Mouse (Mus musculus): Measurements from ENCODE around the gene Nek7. TPM values are rescaled to one million over a fixed set of nuclear protein-coding genes. Genes with fewer than 3 reads are reported as not detected.

The Nek7 gene
- polyA plus RNA-seq, 1 experiment from 2014 or later: 8.0 TPM

DNA sequence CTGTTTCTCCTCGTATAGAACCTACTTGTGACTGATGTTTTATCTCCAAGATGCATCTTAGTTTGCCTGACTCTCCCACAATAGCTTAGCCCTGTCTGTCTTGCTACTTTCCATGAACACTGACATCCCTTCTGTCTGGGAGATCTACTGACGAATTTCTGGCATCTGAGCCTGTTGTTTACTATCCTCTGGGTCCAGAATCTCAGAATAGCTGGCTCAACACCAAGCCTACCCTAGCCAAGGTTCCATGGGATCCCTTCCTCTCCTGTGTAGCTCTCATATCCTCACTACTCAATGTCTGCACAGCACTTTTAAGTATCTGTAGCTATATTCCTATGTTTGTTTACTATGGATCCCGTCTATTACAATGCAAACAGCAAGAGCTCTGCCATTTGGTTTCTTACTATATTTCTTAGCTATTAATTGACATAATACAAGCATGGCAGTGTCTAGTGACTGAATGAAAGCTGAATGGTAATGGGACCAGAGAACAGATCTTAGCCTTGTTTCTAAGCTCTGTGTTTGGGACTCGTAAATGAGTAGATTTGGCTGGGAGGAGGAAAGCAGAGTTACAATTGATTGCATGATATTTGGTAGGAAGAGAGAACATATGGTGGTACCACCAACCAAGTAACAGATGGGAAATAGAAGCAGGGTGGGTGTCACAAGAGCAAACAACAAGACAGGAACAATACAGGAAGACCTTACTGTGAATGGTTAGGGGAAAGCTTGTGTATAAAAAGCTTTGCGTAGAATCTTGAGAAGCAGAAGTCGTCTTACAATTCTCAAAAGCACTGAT, 51.3 kb downstream of the Nek7 start:
- H3K4me2 ChIP-seq (ENCODE audit: low read depth, low read length): no peak overlapping the region
- no peak for ATAC-seq (ENCODE audit: low read depth)
- no peaks in the 10 kb centered on the region for H3K9me3 ChIP-seq (ENCODE audit: control insufficient read depth, low read length)
- 80% methylated on average over 6 of the region's 6 CpGs for WGBS
- no peaks in the 10 kb centered on the region for H3K27me3 ChIP-seq (ENCODE audit: control insufficient read depth, insufficient read depth, low read length)
- H3K36me3 ChIP-seq (ENCODE audit: control insufficient read depth, insufficient read depth, low read length): no peaks in the 10 kb centered on the region
- H3K27ac ChIP-seq (ENCODE audit: low read depth, low read length): no peak overlapping the region
- no peaks in the 10 kb centered on the region for H3K4me1 ChIP-seq (ENCODE audit: control insufficient read depth, insufficient read depth, low read length)
- no peak overlapping the region for H3K4me3 ChIP-seq (ENCODE audit: low read depth, low read length)
- H3K9ac ChIP-seq (replicated peaks; ENCODE audit: low read depth, low read length): no peak overlapping the region

DNA sequence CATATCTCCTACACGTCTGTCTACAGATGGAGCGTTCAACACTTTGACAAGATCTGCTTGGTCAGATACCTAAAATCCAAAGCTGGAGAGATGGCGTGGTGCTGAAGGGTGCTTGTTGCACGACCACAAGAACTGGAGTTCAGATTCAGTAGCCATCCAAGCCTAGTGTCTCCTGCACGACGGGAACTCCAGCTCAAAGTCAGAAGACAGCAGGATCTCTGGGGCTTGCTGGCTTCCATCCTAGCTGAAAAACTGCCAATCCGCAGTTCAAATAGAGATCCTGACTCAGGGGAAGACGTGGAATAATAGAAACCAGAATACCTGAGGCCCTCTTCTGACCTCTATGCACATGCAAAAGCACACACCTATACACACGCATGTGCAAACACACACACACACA, 52.0 kb downstream of the Nek7 start:
- Histone ChIP-seq H3K27ac (ENCODE audit: low read depth, low read length) (no peak overlapping the region), H3K4me1 (ENCODE audit: control insufficient read depth, insufficient read depth, low read length) (no peaks in the 10 kb centered on the region), H3K36me3 (ENCODE audit: control insufficient read depth, insufficient read depth, low read length) (no peaks in the 10 kb centered on the region), H3K9me3 (ENCODE audit: control insufficient read depth, low read length) (no peaks in the 10 kb centered on the region), H3K9ac (replicated peaks; ENCODE audit: low read depth, low read length) (no peak overlapping the region), H3K4me2 (ENCODE audit: low read depth, low read length) (no peak overlapping the region), H3K27me3 (ENCODE audit: control insufficient read depth, insufficient read depth, low read length) (no peaks in the 10 kb centered on the region), H3K4me3 (ENCODE audit: low read depth, low read length) (no peak overlapping the region)
- WGBS: 91% methylated on average over 9 of the region's 9 CpGs
- no peak for ATAC-seq (ENCODE audit: low read depth)

DNA sequence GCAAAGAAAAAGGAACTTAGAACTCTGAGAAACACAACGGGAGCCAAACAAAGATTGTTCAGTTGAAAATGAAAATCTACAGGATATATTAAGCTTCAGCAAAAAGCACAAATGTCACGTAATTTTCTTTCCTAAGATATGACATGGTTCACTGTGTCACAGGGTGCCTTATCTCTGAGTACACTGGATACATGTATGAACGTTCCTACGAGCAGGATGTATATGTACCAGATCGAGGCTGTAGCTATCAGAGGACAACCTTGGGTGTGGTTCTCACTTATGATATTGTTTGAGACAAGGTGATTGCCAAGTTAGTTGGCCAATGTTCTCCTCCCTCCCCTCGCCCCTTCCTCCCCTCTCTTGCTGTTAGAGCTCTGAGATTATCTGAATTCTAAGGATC, 55.3 kb downstream of the Nek7 start:
- H3K36me3 ChIP-seq (ENCODE audit: control insufficient read depth, insufficient read depth, low read length): no peaks in the 10 kb centered on the region
- H3K9me3 ChIP-seq (ENCODE audit: control insufficient read depth, low read length): no peaks in the 10 kb centered on the region
- H3K4me1 ChIP-seq (ENCODE audit: control insufficient read depth, insufficient read depth, low read length): peaks cover under 1% of the 10 kb centered on the region; the same call in 1 of the 2 replicates
- H3K27ac ChIP-seq (ENCODE audit: low read depth, low read length): no peak overlapping the region
- no peak overlapping the region for H3K4me3 ChIP-seq (ENCODE audit: low read depth, low read length)
- no peak overlapping the region for H3K9ac ChIP-seq (replicated peaks; ENCODE audit: low read depth, low read length)
- ATAC-seq (ENCODE audit: low read depth): no peak
- H3K27me3 ChIP-seq (ENCODE audit: control insufficient read depth, insufficient read depth, low read length): no peaks in the 10 kb centered on the region
- H3K4me2 ChIP-seq (ENCODE audit: low read depth, low read length): no peak overlapping the region
- WGBS: 93% methylated on average over 6 of the region's 6 CpGs

DNA sequence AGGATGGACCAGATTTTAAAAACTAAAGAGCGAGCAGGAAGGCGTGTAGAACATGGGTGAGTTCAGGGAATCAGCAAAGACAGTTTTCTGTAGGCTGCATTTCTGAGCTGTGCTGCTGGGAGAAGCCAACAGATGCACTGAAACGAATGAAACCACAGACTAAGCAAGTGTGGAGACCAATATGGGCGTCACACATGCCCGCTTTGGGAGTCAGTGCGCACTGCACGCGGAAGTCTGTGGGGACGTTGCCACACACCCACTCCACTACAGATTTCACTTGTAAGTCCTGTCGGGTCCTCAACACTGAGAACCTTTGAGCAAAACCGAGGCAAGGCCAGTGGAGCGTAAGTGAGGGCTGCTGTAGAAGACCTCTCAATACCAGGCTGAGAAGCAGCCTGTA, 59.2 kb downstream of the Nek7 start:
- H3K27me3 ChIP-seq (ENCODE audit: control insufficient read depth, insufficient read depth, low read length): no peaks in the 10 kb centered on the region
- no peak overlapping the region for H3K27ac ChIP-seq (ENCODE audit: low read depth, low read length)
- H3K4me3 ChIP-seq (ENCODE audit: low read depth, low read length): no peak overlapping the region
- no peak overlapping the region for H3K4me2 ChIP-seq (ENCODE audit: low read depth, low read length)
- 94% methylated on average over 12 of the region's 12 CpGs for WGBS
- H3K4me1 ChIP-seq (ENCODE audit: control insufficient read depth, insufficient read depth, low read length): peaks cover 5% of the 10 kb centered on the region; the same call in 1 of the 2 replicates
- H3K9ac ChIP-seq (replicated peaks; ENCODE audit: low read depth, low read length): no peak overlapping the region
- H3K9me3 ChIP-seq (ENCODE audit: control insufficient read depth, low read length): no peaks in the 10 kb centered on the region
- H3K36me3 ChIP-seq (ENCODE audit: control insufficient read depth, insufficient read depth, low read length): no peaks in the 10 kb centered on the region
- ATAC-seq (ENCODE audit: low read depth): no peak

DNA sequence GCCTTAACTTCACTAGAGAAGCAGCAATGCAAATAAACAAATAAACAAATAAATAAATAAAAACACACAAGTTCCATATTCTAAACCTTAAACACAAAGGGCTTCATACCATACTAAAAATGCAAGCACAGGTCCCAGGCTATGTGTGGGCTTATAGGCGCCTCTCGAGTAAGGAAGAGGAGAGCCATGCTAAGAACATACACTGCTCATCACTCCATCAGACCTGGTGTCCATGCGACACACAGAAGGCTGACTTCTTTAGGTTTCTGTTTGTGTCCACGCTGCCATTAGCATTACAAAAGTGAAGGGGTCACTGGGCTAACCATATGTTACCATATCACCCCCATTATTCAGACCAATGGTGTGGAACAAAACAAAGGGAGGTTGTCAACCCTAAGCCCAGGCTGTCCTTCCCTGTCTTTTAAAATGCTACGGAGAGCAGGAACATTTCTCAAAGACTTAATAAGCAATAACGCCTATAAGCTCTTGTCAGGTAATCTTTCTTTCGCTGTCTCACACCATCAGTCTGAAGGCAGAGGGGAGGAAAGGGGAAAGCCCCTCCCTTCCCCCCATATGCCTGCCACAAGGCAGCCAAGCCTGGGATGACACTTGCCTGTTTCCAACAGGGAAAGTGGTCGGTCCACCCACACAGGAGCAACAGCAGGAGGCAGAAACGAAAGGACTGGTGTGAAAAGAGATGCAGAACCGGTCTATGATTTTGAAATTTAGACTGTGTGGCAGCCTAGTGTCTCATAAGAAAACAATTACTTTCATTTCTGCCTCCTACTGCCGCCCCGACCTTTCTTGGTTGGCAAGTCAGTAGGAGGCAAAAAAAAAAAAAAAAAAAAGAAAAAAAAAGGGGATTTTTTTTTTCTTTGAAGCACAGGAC, 60.5 kb downstream of the Nek7 start:
- Histone ChIP-seq H3K9me3 (ENCODE audit: control insufficient read depth, low read length) (no peaks in the 10 kb centered on the region), H3K4me2 (ENCODE audit: low read depth, low read length) (no peak overlapping the region; the same call in 1 of the 2 replicates), H3K9ac (replicated peaks; ENCODE audit: low read depth, low read length) (no peak overlapping the region), H3K27me3 (ENCODE audit: control insufficient read depth, insufficient read depth, low read length) (no peaks in the 10 kb centered on the region), H3K27ac (ENCODE audit: low read depth, low read length) (no peak overlapping the region), H3K4me3 (ENCODE audit: low read depth, low read length) (no peak overlapping the region), H3K36me3 (ENCODE audit: control insufficient read depth, insufficient read depth, low read length) (no peaks in the 10 kb centered on the region), H3K4me1 (ENCODE audit: control insufficient read depth, insufficient read depth, low read length) (peaks cover 5% of the 10 kb centered on the region; the same call in 1 of the 2 replicates)
- peak; percentile 44; the same call in 1 of the 2 replicates for ATAC-seq (ENCODE audit: low read depth)
- 23% methylated on average over 12 of the region's 12 CpGs for WGBS

DNA sequence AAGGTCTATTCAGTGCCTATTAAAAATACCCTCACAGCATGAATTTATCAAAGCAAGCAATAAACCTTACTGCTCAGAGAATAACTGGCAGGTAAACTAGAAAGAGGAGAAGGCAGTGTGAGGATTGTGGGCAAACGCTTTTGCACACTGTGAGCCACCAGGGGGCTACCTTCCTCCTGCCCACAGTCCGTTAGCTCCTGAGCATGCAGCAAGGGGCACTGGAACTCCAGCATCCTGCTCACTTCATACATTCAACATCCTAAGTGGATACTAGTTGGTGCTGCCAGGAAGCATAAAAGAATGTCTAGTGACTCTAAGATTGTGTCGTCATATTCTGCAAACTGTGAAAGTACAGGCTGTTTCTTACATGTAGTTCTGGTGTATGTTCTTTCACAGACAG, 61.6 kb downstream of the Nek7 start:
- no peak for ATAC-seq (ENCODE audit: low read depth)

DNA sequence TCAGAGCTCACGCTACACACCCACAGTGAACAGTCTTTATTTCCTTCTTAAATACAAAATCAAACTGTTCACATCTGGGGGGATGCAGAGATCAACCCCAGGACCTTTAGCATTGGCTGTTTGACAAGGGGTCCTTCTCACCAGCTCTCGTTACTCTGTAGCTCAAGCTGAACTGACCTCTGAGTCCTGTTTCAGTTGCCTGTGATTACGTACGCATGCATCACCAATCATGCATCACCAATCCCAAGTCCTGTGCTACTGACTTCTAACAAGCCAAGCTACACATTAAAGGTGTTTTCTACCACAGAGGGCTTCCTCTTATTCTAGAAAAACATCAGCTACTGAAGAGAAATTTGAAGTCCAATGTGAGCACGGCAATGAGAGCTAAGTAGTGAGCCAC, 65.0 kb downstream of the Nek7 start:
- Histone ChIP-seq H3K4me3 (ENCODE audit: low read depth, low read length) (no peak overlapping the region), H3K27me3 (ENCODE audit: control insufficient read depth, insufficient read depth, low read length) (no peaks in the 10 kb centered on the region), H3K27ac (ENCODE audit: low read depth, low read length) (no peak overlapping the region), H3K4me2 (ENCODE audit: low read depth, low read length) (no peak overlapping the region), H3K9me3 (ENCODE audit: control insufficient read depth, low read length) (no peaks in the 10 kb centered on the region), H3K4me1 (ENCODE audit: control insufficient read depth, insufficient read depth, low read length) (peaks cover 5% of the 10 kb centered on the region; the same call in 1 of the 2 replicates), H3K36me3 (ENCODE audit: control insufficient read depth, insufficient read depth, low read length) (no peaks in the 10 kb centered on the region), H3K9ac (replicated peaks; ENCODE audit: low read depth, low read length) (no peak overlapping the region)
- no peak for ATAC-seq (ENCODE audit: low read depth)
- WGBS: 94% methylated on average over 5 of the region's 5 CpGs

More for the DNA sequence above, 61.6 kb downstream of the Nek7 start:
- peaks cover 5% of the 10 kb centered on the region; the same call in 1 of the 2 replicates for H3K4me1 ChIP-seq (ENCODE audit: control insufficient read depth, insufficient read depth, low read length)
- no peak overlapping the region for H3K4me2 ChIP-seq (ENCODE audit: low read depth, low read length)
- no peak overlapping the region for H3K9ac ChIP-seq (replicated peaks; ENCODE audit: low read depth, low read length)
- no peaks in the 10 kb centered on the region for H3K9me3 ChIP-seq (ENCODE audit: control insufficient read depth, low read length)
- H3K27ac ChIP-seq (ENCODE audit: low read depth, low read length): no peak overlapping the region
- no peak overlapping the region for H3K4me3 ChIP-seq (ENCODE audit: low read depth, low read length)
- WGBS: 69% methylated on average over 3 of the region's 3 CpGs
- no peaks in the 10 kb centered on the region for H3K36me3 ChIP-seq (ENCODE audit: control insufficient read depth, insufficient read depth, low read length)
- no peaks in the 10 kb centered on the region for H3K27me3 ChIP-seq (ENCODE audit: control insufficient read depth, insufficient read depth, low read length)

DNA sequence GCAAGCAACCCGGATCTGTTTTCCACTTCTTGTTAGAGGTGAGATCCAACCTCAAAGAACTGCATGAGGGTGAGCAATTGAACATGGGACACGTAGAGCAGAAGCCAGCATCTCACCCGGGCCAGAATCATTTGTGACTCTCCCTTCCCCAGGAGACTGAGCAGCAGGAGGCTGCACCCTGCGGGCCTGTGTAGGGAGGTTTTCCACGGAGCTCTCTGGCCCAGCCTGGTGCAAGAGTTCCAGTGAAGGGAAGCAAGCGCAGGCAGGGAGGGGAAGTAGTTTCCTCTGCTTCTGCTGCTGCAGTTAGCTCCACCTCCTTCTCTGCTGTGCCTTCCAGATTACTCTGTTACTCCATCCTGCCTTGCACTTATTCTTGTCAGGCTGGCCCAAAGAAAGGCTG, 69.8 kb downstream of the Nek7 start:
- H3K4me3 ChIP-seq (ENCODE audit: low read depth, low read length): no peak overlapping the region
- H3K9ac ChIP-seq (replicated peaks; ENCODE audit: low read depth, low read length): no peak overlapping the region
- H3K4me1 ChIP-seq (ENCODE audit: control insufficient read depth, insufficient read depth, low read length): no peaks in the 10 kb centered on the region
- H3K27ac ChIP-seq (ENCODE audit: low read depth, low read length): no peak overlapping the region
- H3K36me3 ChIP-seq (ENCODE audit: control insufficient read depth, insufficient read depth, low read length): no peaks in the 10 kb centered on the region
- 59% methylated on average over 6 of the region's 6 CpGs for WGBS
- no peak overlapping the region for H3K4me2 ChIP-seq (ENCODE audit: low read depth, low read length)
- ATAC-seq (ENCODE audit: low read depth): no peak
- H3K27me3 ChIP-seq (ENCODE audit: control insufficient read depth, insufficient read depth, low read length): no peaks in the 10 kb centered on the region
- no peaks in the 10 kb centered on the region for H3K9me3 ChIP-seq (ENCODE audit: control insufficient read depth, low read length)

DNA sequence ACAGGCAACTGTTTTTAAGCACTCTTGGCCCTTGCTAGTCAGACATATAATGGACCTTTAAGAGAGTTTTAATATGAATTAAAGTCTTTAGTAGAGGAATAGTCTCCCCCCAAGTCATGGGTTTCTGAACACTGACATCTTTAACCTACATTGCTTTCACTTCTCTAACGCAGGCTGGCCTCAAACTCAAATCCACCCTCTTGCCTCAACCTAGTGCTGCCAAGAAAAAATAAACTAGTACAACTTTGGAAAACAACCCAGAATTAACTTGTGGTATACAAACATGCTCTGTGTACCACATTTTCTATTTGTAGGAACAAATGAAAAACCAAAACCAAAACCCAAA, 77.8 kb downstream of the Nek7 start:
- Histone ChIP-seq H3K9ac (replicated peaks; ENCODE audit: low read depth, low read length) (no peak overlapping the region), H3K4me2 (ENCODE audit: low read depth, low read length) (no peak overlapping the region), H3K9me3 (ENCODE audit: control insufficient read depth, low read length) (no peaks in the 10 kb centered on the region), H3K4me1 (ENCODE audit: control insufficient read depth, insufficient read depth, low read length) (no peaks in the 10 kb centered on the region), H3K4me3 (ENCODE audit: low read depth, low read length) (no peak overlapping the region), H3K27ac (ENCODE audit: low read depth, low read length) (no peak overlapping the region), H3K27me3 (ENCODE audit: control insufficient read depth, insufficient read depth, low read length) (no peaks in the 10 kb centered on the region), H3K36me3 (ENCODE audit: control insufficient read depth, insufficient read depth, low read length) (no peaks in the 10 kb centered on the region)
- WGBS: 91% methylated on average over 1 of the region's 1 CpGs
- ATAC-seq (ENCODE audit: low read depth): no peak
